Mouse (Mus musculus): ENCODE measurements around the gene R3hdm4. TPM values are rescaled to one million over a fixed set of nuclear protein-coding genes. Genes with fewer than 3 reads are reported as not detected.

The R3hdm4 gene
- total and polyA plus RNA-seq, 3 experiments: 82.4 to 123 (median 85.6) TPM

DNA sequence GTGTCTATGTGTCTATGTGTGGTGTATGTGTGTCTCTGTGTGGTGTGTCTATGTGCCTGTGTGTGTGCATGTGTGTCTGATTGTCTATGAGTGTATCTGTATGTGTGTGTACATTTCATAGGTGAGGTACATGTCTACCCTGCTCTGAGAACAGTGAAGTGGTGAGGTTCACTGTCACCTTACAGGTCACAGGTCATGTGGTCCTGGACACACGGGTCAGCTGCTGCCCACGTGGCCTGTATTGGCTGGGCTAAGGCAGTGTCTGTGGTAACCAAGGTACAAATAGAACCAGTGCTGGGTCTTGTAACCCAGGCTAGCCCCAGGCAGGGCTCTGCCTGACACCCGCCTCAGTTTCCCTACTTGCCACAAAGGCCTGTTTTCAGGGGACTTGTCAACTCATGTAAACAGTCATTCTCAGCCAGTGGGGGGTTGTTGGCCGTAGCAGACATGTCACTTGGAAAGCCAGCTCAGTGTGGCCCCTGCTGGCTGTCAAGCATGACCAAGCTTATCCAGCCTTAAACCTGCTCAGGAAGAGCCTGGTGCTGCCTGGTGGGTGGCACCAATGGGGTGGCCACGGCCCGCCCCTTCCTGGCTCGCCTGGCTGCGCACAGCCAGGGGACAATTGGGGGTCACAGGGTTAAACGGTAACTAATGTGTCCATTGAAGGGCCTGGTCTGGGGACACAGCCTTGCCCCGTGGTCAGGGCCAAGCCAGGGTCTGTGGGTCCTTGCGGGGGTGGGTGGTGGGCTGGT lies 16.9 kb upstream of the R3hdm4 start:
- Histone ChIP-seq H3K27me3 (ENCODE audit: control insufficient read depth, insufficient read depth, low read length) (no peaks in the 10 kb centered on the region), H3K4me3 (no peak overlapping the region), H3K9ac (ENCODE audit: low read depth, low read length) (no peak overlapping the region), H3K36me3 (ENCODE audit: control insufficient read depth, insufficient read depth, low read length) (no peaks in the 10 kb centered on the region), H3K79me2 (replicated peaks; ENCODE audit: control insufficient read depth, insufficient read depth, low read length) (no peaks in the 10 kb centered on the region), H3K4me1 (ENCODE audit: control insufficient read depth, insufficient read depth, low read length) (peaks cover 24% of the 10 kb centered on the region), H3K27ac (no peak overlapping the region)
- TF ChIP-seq EP300 (IDR thresholded peaks at IDR 0.05; ENCODE audit: insufficient read depth, low read depth, low read length) (no peak), CTCF (IDR thresholded peaks at IDR 0.05) (no peak), POLR2A (IDR thresholded peaks at IDR 0.05; ENCODE audit: insufficient read depth, low read depth, low read length) (no peak)
- DNase-seq: no peak
- intact Hi-C loops (cut with DNase I): no loop called here
- WGBS: 85% methylated on average over 11 of the region's 11 CpGs

- no peaks in the 10 kb centered on the region for H3K36me3 ChIP-seq (ENCODE audit: control insufficient read depth, insufficient read depth, low read length)
- H3K4me3 ChIP-seq: peak overlapping the region; percentile 23; the same call in 1 of the 2 replicates
- no peaks in the 10 kb centered on the region for H3K27me3 ChIP-seq (ENCODE audit: control insufficient read depth, insufficient read depth, low read length)
- H3K27ac ChIP-seq: peak overlapping the region; percentile 43
- no peak overlapping the region for H3K9ac ChIP-seq (ENCODE audit: low read depth, low read length)
- H3K4me1 ChIP-seq (ENCODE audit: control insufficient read depth, insufficient read depth, low read length): peaks cover 31% of the 10 kb centered on the region
- 9% methylated on average over 27 of the region's 27 CpGs for WGBS
- intact Hi-C loops (cut with DNase I): no loop called here
- TF ChIP-seq POLR2A (IDR thresholded peaks at IDR 0.05; ENCODE audit: insufficient read depth, low read depth, low read length) (no peak), EP300 (IDR thresholded peaks at IDR 0.05; ENCODE audit: insufficient read depth, low read depth, low read length) (0 out of 2 replicates have a peak, but pooled peaks have one; percentile 10), CTCF (IDR thresholded peaks at IDR 0.05) (no peak)
- no peaks in the 10 kb centered on the region for H3K79me2 ChIP-seq (replicated peaks; ENCODE audit: control insufficient read depth, insufficient read depth, low read length)
- DNase-seq: peak; percentile 82 to 90
Observed at GRCm38 (mm10) chr10:79936911-79937441, 16.0 kb upstream of the R3hdm4 start.

DNA sequence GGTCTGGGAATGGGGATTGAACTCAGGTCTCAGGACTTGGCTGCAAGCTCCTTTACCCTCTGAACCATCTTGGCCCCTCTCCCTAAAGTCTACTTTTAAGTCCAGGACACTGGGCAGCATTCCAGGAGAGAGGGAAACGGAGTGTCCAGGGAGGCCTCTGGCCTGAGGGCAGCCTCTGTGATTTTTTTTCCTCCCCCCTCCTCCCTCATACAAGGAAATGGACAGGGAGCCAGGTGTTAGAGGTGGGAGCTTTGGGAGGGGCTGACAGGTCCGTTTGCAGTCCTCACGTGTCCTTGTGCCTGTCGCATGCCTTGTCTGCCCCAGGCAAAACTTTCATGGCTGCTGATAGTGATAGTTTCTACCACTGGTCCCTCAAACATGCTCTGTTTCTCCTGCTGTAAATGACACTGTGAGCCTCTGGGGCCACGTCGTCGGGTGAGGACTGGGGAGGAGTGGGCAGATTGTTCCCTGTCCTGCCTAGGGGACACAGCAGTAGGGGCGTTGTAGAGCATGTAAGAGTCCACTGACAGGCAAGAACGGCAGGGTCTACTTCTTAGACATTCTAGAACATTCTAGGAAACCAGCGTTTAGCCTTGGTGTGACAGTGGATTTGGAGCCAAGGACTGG lies 15.4 kb upstream of the R3hdm4 start:
- H3K9ac ChIP-seq (ENCODE audit: low read depth, low read length): no peak overlapping the region
- H3K27me3 ChIP-seq (ENCODE audit: control insufficient read depth, insufficient read depth, low read length): no peaks in the 10 kb centered on the region
- no peak for DNase-seq
- peak overlapping the region; percentile 23; the same call in 1 of the 2 replicates for H3K4me3 ChIP-seq
- WGBS: 24% methylated on average over 10 of the region's 10 CpGs
- H3K27ac ChIP-seq: peak overlapping the region; percentile 43
- H3K36me3 ChIP-seq (ENCODE audit: control insufficient read depth, insufficient read depth, low read length): no peaks in the 10 kb centered on the region
- TF ChIP-seq POLR2A (IDR thresholded peaks at IDR 0.05; ENCODE audit: insufficient read depth, low read depth, low read length): no peak
- TF ChIP-seq EP300 (IDR thresholded peaks at IDR 0.05; ENCODE audit: insufficient read depth, low read depth, low read length): no peak
- TF ChIP-seq CTCF (IDR thresholded peaks at IDR 0.05): no peak
- intact Hi-C loops (cut with DNase I): no loop called here
- H3K79me2 ChIP-seq (replicated peaks; ENCODE audit: control insufficient read depth, insufficient read depth, low read length): no peaks in the 10 kb centered on the region
- H3K4me1 ChIP-seq (ENCODE audit: control insufficient read depth, insufficient read depth, low read length): peaks cover 31% of the 10 kb centered on the region

- peaks cover 31% of the 10 kb centered on the region for H3K4me1 ChIP-seq (ENCODE audit: control insufficient read depth, insufficient read depth, low read length)
- no peak overlapping the region for H3K27ac ChIP-seq
- H3K36me3 ChIP-seq (ENCODE audit: control insufficient read depth, insufficient read depth, low read length): no peaks in the 10 kb centered on the region
- H3K9ac ChIP-seq (ENCODE audit: low read depth, low read length): no peak overlapping the region
- no peaks in the 10 kb centered on the region for H3K27me3 ChIP-seq (ENCODE audit: control insufficient read depth, insufficient read depth, low read length)
- no peaks in the 10 kb centered on the region for H3K79me2 ChIP-seq (replicated peaks; ENCODE audit: control insufficient read depth, insufficient read depth, low read length)
- DNase-seq: no peak
- H3K4me3 ChIP-seq: no peak overlapping the region
- intact Hi-C loops (cut with DNase I): no loop called here
- no peak for TF ChIP-seq EP300 (IDR thresholded peaks at IDR 0.05; ENCODE audit: insufficient read depth, low read depth, low read length)
- TF ChIP-seq CTCF (IDR thresholded peaks at IDR 0.05): no peak
- TF ChIP-seq POLR2A (IDR thresholded peaks at IDR 0.05; ENCODE audit: insufficient read depth, low read depth, low read length): no peak
- WGBS: 83% methylated on average over 16 of the region's 16 CpGs
Observed at GRCm38 (mm10) chr10:79934794-79935569, 14.0 kb upstream of the R3hdm4 start.

DNA sequence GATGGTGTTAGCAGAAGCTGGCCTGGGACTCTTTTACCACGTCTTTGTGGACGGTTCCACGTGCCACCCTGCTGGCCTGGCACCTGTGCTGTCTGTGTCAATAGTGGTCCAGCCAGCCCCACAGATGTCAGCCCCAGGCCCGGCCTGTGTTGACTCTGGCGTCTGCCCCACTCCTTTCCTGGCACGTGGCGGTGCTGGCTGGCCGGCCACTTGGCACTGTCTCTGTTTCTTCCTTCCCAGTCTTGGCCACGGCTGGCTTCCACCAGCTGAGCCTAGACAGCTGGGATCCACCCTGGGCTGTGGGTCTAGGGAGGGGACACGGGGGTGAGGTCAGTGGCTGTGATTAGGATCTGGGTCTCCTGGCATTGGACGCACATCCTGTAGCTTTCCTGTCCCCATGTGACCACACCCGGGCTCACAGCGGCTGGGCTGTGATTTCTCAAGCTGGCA lies 13.3 kb upstream of the R3hdm4 start:
- Histone ChIP-seq H3K4me1 (ENCODE audit: control insufficient read depth, insufficient read depth, low read length) (peaks cover 31% of the 10 kb centered on the region), H3K27me3 (ENCODE audit: control insufficient read depth, insufficient read depth, low read length) (no peaks in the 10 kb centered on the region), H3K36me3 (ENCODE audit: control insufficient read depth, insufficient read depth, low read length) (no peaks in the 10 kb centered on the region), H3K27ac (peak overlapping the region; percentile 53; the same call in 1 of the 2 replicates), H3K79me2 (replicated peaks; ENCODE audit: control insufficient read depth, insufficient read depth, low read length) (no peaks in the 10 kb centered on the region), H3K9ac (ENCODE audit: low read depth, low read length) (no peak overlapping the region), H3K4me3 (no peak overlapping the region)
- peak; percentile 89 to 92 for DNase-seq
- intact Hi-C loops (cut with DNase I): no loop called here
- TF ChIP-seq EP300 (IDR thresholded peaks at IDR 0.05; ENCODE audit: insufficient read depth, low read depth, low read length) (peak; percentile 99), CTCF (IDR thresholded peaks at IDR 0.05) (no peak)
- 13% methylated on average over 13 of the region's 13 CpGs for WGBS

Measured in heart, adult 2 months (tissue).